Mouse (Mus musculus) spleen, postnatal 36 days (tissue): Measurements from ENCODE around the gene Fmn2.

Experiments used
- DNase-seq, 2 experiments: peaks; one replicate each; pipeline ENCODE4 v3.0.0; 2022; ENCODE audit warnings: low spot score in 2 of 2, mixed read lengths in 1 of 2

Fmn2 gene

GRCm38 (mm10) chr1:174781037-174781436 is 279.4 kb downstream of the Fmn2 start:
- DNase-seq = no peak

GRCm38 (mm10) chr1:174788617-174789016 is 287.0 kb downstream of the Fmn2 start:
- no peak for DNase-seq

- no peak for DNase-seq
These were observed 310.2 kb downstream of the Fmn2 start for GRCm38 (mm10) chr1:174811846-174812245.

GRCm38 (mm10) chr1:174826562-174826961 is 324.9 kb downstream of the Fmn2 start:
- no peak for DNase-seq

- no peak for DNase-seq
These were observed 335.2 kb downstream of the Fmn2 start for GRCm38 (mm10) chr1:174836861-174837260.

- no peak for DNase-seq
These were observed 343.2 kb downstream of the Fmn2 start for GRCm38 (mm10) chr1:174844786-174845185.

- no peak for DNase-seq
These were observed 354.6 kb downstream of the Fmn2 start for GRCm38 (mm10) chr1:174856188-174856587.

- no peak for DNase-seq
These were observed 358.9 kb downstream of the Fmn2 start for GRCm38 (mm10) chr1:174860407-174861118.
